Mouse (Mus musculus): ENCODE data around the gene Mtmr10. TPM values are rescaled to one million over a fixed set of nuclear protein-coding genes. Genes with fewer than 3 reads are reported as not detected.

Mtmr10 gene
- polyA plus RNA-seq, 1 experiment from 2014 or later, result 17.7 TPM

DNA sequence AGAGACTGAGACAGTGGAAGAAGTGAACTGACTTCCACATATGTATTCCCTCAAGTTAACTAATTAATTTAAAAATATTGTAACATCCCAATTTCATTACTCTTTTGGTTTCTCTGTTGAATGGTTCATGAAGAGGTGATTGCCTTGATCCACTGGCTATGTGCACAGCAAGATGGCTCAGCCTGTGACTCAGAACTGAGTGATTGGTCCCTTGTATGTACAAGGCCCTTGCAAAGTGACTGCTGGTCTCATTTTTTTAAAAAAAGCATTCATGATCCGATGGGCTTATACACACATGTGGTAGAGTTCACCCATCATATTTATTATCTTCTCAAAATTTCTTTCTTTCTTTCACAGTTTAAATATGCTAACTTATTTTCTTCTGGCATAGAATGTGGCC lies 8.9 kb upstream of the Mtmr10 start:
- H3K27ac ChIP-seq (ENCODE audit: low read depth, low read length), result no peak overlapping the region
- DNase-seq (ENCODE audit: low spot score, missing footprints) (no peak), ATAC-seq (ENCODE audit: low FRiP score) (no peak)
- no peak overlapping the region for H3K4me2 ChIP-seq
- H3K4me1 ChIP-seq (ENCODE audit: control insufficient read depth, insufficient read depth, low read length), result no peaks in the 10 kb centered on the region
- 92% methylated on average over 1 of the region's 1 CpGs for WGBS
- H3K27me3 ChIP-seq (ENCODE audit: control insufficient read depth, insufficient read depth, low read length), result no peaks in the 10 kb centered on the region
- H3K36me3 ChIP-seq (ENCODE audit: control insufficient read depth, insufficient read depth, low read length), result no peaks in the 10 kb centered on the region
- H3K9me3 ChIP-seq (ENCODE audit: control insufficient read depth, low read length), result no peaks in the 10 kb centered on the region
- H3K9ac ChIP-seq (ENCODE audit: low read length), result no peak overlapping the region
- H3K4me3 ChIP-seq (ENCODE audit: low read depth, low read length), result no peak overlapping the region

- no peak overlapping the region for H3K4me2 ChIP-seq
- no peaks in the 10 kb centered on the region for H3K4me1 ChIP-seq (ENCODE audit: control insufficient read depth, insufficient read depth, low read length)
- no peak for DNase-seq (ENCODE audit: low spot score, missing footprints)
- H3K9me3 ChIP-seq (ENCODE audit: control insufficient read depth, low read length), result no peaks in the 10 kb centered on the region
- no peak overlapping the region for H3K9ac ChIP-seq (ENCODE audit: low read length)
- ATAC-seq (ENCODE audit: low FRiP score), result no peak
- H3K27ac ChIP-seq (ENCODE audit: low read depth, low read length), result no peak overlapping the region
- no peaks in the 10 kb centered on the region for H3K27me3 ChIP-seq (ENCODE audit: control insufficient read depth, insufficient read depth, low read length)
- whole genome bisulfite sequencing, result 86% methylated on average over 3 of the region's 3 CpGs
- H3K4me3 ChIP-seq (ENCODE audit: low read depth, low read length), result no peak overlapping the region
- H3K36me3 ChIP-seq (ENCODE audit: control insufficient read depth, insufficient read depth, low read length), result no peaks in the 10 kb centered on the region
Measured at GRCm38 (mm10) chr7:64279548-64279947, 7.9 kb upstream of the Mtmr10 start.

DNA sequence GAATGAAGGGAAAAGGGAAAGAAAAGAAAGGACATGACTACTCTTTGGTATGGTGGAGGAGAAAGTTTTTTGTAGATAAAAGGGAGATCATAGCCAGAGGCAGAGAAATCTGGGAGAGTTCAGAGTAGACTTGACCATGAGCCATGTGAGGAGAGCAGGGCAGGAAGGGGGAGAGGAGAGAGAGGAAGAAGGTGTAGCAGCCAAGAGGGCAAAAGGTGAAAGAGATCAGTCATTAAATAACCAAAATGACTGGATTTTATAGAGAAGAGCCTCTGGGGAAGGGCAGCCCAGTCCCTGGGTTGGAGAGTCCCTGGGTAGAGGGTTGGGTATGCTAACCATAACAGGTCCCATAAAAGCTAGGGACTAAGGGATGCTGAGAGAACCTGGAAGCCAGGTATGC lies 887 bp upstream of the Mtmr10 start:
- H3K9ac ChIP-seq (ENCODE audit: low read length), result peak overlapping the region; percentile 87; the same call in 1 of the 2 replicates
- H3K27me3 ChIP-seq (ENCODE audit: control insufficient read depth, insufficient read depth, low read length), result no peaks in the 10 kb centered on the region
- H3K4me3 ChIP-seq (ENCODE audit: low read depth, low read length), result no peak overlapping the region
- DNase-seq (ENCODE audit: low spot score, missing footprints), result no peak
- peaks cover 2% of the 10 kb centered on the region for H3K4me1 ChIP-seq (ENCODE audit: control insufficient read depth, insufficient read depth, low read length)
- H3K9me3 ChIP-seq (ENCODE audit: control insufficient read depth, low read length), result no peaks in the 10 kb centered on the region
- H3K27ac ChIP-seq (ENCODE audit: low read depth, low read length), result no peak overlapping the region
- ATAC-seq (ENCODE audit: low FRiP score), result no peak
- peak overlapping the region; percentile 61 for H3K4me2 ChIP-seq
- H3K36me3 ChIP-seq (ENCODE audit: control insufficient read depth, insufficient read depth, low read length), result no peaks in the 10 kb centered on the region; the same call in 1 of the 2 replicates

DNA sequence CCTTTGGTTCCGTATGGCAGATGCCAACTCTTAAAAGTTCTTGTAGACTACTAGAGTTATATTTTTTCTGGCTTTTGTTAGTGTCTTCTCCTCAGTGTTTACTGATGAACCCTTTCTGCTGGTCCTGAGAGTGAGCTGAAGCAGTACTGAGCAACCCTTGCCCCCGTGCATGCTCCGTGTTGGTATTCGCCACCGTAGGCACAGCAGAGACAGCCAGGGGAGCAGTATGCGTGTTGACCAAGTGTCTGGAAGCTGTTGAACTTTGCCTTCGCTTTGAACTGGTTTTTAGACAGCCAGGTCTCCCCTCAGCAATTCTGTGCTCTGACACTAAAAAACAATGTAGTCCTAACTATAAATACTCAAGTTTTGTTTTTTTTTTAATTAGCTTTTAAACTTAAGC lies 2.0 kb downstream of the Mtmr10 start:
- no peaks in the 10 kb centered on the region; the same call in 1 of the 2 replicates for H3K36me3 ChIP-seq (ENCODE audit: control insufficient read depth, insufficient read depth, low read length)
- no peaks in the 10 kb centered on the region for H3K27me3 ChIP-seq (ENCODE audit: control insufficient read depth, insufficient read depth, low read length)
- H3K27ac ChIP-seq (ENCODE audit: low read depth, low read length), result no peak overlapping the region
- WGBS, result 95% methylated on average over 7 of the region's 7 CpGs
- no peak for DNase-seq (ENCODE audit: low spot score, missing footprints)
- peaks cover 2% of the 10 kb centered on the region for H3K4me1 ChIP-seq (ENCODE audit: control insufficient read depth, insufficient read depth, low read length)
- H3K4me3 ChIP-seq (ENCODE audit: low read depth, low read length), result no peak overlapping the region
- no peak overlapping the region for H3K4me2 ChIP-seq
- no peak for ATAC-seq (ENCODE audit: low FRiP score)
- H3K9ac ChIP-seq (ENCODE audit: low read length), result no peak overlapping the region
- H3K9me3 ChIP-seq (ENCODE audit: control insufficient read depth, low read length), result no peaks in the 10 kb centered on the region

GRCm38 (mm10) chr7:64290431-64290830 lies 3.0 kb downstream of the Mtmr10 start:
- Histone ChIP-seq H3K27ac (ENCODE audit: low read depth, low read length) (no peak overlapping the region), H3K9ac (ENCODE audit: low read length) (no peak overlapping the region), H3K4me3 (ENCODE audit: low read depth, low read length) (no peak overlapping the region), H3K9me3 (ENCODE audit: control insufficient read depth, low read length) (no peaks in the 10 kb centered on the region), H3K27me3 (ENCODE audit: control insufficient read depth, insufficient read depth, low read length) (no peaks in the 10 kb centered on the region), H3K4me2 (no peak overlapping the region), H3K4me1 (ENCODE audit: control insufficient read depth, insufficient read depth, low read length) (peaks cover 2% of the 10 kb centered on the region), H3K36me3 (ENCODE audit: control insufficient read depth, insufficient read depth, low read length) (no peaks in the 10 kb centered on the region; the same call in 1 of the 2 replicates)
- WGBS, result 89% methylated on average over 6 of the region's 6 CpGs
- no peak for DNase-seq (ENCODE audit: low spot score, missing footprints)
- no peak for ATAC-seq (ENCODE audit: low FRiP score)

DNA sequence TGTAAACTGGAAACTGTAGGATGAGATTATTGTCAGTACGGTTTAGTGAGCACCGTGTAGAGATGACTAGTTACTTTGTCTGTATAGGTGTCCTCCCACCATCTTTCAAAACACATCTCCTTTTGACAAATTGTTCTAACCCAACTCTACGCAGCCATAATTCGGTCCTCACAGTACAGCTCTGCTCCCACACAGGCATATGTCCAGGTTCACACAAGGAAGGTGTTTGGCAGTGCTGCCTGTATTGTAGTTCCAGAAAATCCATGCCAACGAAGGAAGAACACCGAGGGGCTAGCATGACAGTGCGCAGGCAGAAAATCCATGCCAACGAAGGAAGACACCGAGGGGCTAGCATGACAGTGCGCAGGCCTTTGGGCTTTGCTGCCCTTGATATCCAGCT lies 4.3 kb downstream of the Mtmr10 start:
- H3K4me3 ChIP-seq (ENCODE audit: low read depth, low read length), result no peak overlapping the region
- H3K36me3 ChIP-seq (ENCODE audit: control insufficient read depth, insufficient read depth, low read length), result no peaks in the 10 kb centered on the region; the same call in 1 of the 2 replicates
- H3K4me2 ChIP-seq, result no peak overlapping the region
- H3K9me3 ChIP-seq (ENCODE audit: control insufficient read depth, low read length), result no peaks in the 10 kb centered on the region
- DNase-seq (ENCODE audit: low spot score, missing footprints) (no peak), ATAC-seq (ENCODE audit: low FRiP score) (no peak)
- no peak overlapping the region for H3K9ac ChIP-seq (ENCODE audit: low read length)
- no peaks in the 10 kb centered on the region for H3K27me3 ChIP-seq (ENCODE audit: control insufficient read depth, insufficient read depth, low read length)
- H3K4me1 ChIP-seq (ENCODE audit: control insufficient read depth, insufficient read depth, low read length), result peaks cover 9% of the 10 kb centered on the region
- no peak overlapping the region for H3K27ac ChIP-seq (ENCODE audit: low read depth, low read length)
- WGBS, result 95% methylated on average over 10 of the region's 10 CpGs

- Histone ChIP-seq H3K27ac (ENCODE audit: low read depth, low read length) (no peak overlapping the region), H3K9ac (ENCODE audit: low read length) (no peak overlapping the region), H3K36me3 (ENCODE audit: control insufficient read depth, insufficient read depth, low read length) (no peaks in the 10 kb centered on the region; the same call in 1 of the 2 replicates), H3K4me2 (no peak overlapping the region), H3K27me3 (ENCODE audit: control insufficient read depth, insufficient read depth, low read length) (no peaks in the 10 kb centered on the region), H3K9me3 (ENCODE audit: control insufficient read depth, low read length) (no peaks in the 10 kb centered on the region), H3K4me1 (ENCODE audit: control insufficient read depth, insufficient read depth, low read length) (0 out of 2 replicates have a peak, but pooled peaks cover 7% of the 10 kb centered on the region), H3K4me3 (ENCODE audit: low read depth, low read length) (no peak overlapping the region)
- DNase-seq (ENCODE audit: low spot score, missing footprints), result no peak
- ATAC-seq (ENCODE audit: low FRiP score), result no peak
- 54% methylated on average over 5 of the region's 5 CpGs for WGBS
Measured at GRCm38 (mm10) chr7:64296286-64297010, 9.0 kb downstream of the Mtmr10 start.

DNA sequence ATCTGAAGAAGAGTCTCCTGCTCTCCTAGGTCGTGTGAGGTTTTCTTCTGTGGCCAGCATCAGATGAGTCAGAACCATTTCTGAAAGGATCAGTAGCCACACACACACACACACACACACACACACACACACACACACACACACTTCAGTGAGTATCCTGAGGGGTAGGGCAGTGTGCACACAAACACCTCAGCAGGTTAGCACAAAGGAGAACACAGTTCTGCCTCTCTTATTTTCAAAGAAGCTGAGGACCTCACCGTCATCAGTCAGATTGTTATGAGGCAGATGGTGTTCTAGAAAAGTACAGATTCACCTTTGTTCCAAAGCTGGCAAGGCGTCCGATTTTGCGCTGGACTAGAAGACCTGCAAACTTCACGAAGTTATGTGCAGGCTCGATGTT lies 22.8 kb downstream of the Mtmr10 start:
- Histone ChIP-seq H3K4me1 (ENCODE audit: control insufficient read depth, insufficient read depth, low read length) (no peaks in the 10 kb centered on the region), H3K9me3 (ENCODE audit: control insufficient read depth, low read length) (no peaks in the 10 kb centered on the region), H3K9ac (ENCODE audit: low read length) (no peak overlapping the region), H3K36me3 (ENCODE audit: control insufficient read depth, insufficient read depth, low read length) (no peaks in the 10 kb centered on the region; the same call in 1 of the 2 replicates), H3K27me3 (ENCODE audit: control insufficient read depth, insufficient read depth, low read length) (no peaks in the 10 kb centered on the region), H3K4me2 (no peak overlapping the region), H3K27ac (ENCODE audit: low read depth, low read length) (no peak overlapping the region), H3K4me3 (ENCODE audit: low read depth, low read length) (no peak overlapping the region)
- DNase-seq (ENCODE audit: low spot score, missing footprints) (no peak), ATAC-seq (ENCODE audit: low FRiP score) (no peak)
- 94% methylated on average over 7 of the region's 7 CpGs for WGBS

DNA sequence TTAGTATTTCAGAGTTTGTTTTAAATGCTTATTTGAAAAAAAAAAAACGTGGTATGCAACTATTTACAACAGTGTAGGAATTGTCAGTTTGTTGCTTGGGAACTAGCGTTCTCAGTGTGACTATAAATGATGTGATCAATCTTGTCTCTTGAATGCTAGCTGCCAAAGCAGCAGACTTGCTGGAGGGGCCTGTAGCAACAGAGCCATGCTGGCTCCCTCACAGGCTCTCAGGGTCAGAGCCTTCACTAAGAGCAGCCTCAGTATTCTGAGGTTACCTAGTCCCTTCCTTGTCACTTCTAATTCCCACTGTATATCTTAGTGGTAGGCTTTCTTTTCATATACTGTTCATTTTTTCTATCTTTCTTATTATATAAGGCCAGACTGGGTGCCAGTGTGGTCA lies 23.3 kb downstream of the Mtmr10 start:
- H3K4me3 ChIP-seq (ENCODE audit: low read depth, low read length), result no peak overlapping the region
- no peaks in the 10 kb centered on the region; the same call in 1 of the 2 replicates for H3K36me3 ChIP-seq (ENCODE audit: control insufficient read depth, insufficient read depth, low read length)
- no peak for ATAC-seq (ENCODE audit: low FRiP score)
- 80% methylated on average over 2 of the region's 2 CpGs for WGBS
- H3K9ac ChIP-seq (ENCODE audit: low read length), result no peak overlapping the region
- no peaks in the 10 kb centered on the region for H3K9me3 ChIP-seq (ENCODE audit: control insufficient read depth, low read length)
- H3K27ac ChIP-seq (ENCODE audit: low read depth, low read length), result no peak overlapping the region
- no peaks in the 10 kb centered on the region for H3K4me1 ChIP-seq (ENCODE audit: control insufficient read depth, insufficient read depth, low read length)
- no peak overlapping the region for H3K4me2 ChIP-seq
- no peak for DNase-seq (ENCODE audit: low spot score, missing footprints)
- H3K27me3 ChIP-seq (ENCODE audit: control insufficient read depth, insufficient read depth, low read length), result no peaks in the 10 kb centered on the region

All from midbrain, embryonic 11.5 days (tissue).